Mouse (Mus musculus): ENCODE data around the gene Gm18596. TPM values are rescaled to one million over a fixed set of nuclear protein-coding genes. Genes with fewer than 3 reads are reported as not detected.
"Not testable (repeated sequence)": the region's sequence is repeated elsewhere in the genome, so short reads cannot be mapped to it uniquely, and the experiment has no call there.

The Gm18596 gene
- polyA plus RNA-seq (2017; shearing (Covaris generic)): not detected

DNA sequence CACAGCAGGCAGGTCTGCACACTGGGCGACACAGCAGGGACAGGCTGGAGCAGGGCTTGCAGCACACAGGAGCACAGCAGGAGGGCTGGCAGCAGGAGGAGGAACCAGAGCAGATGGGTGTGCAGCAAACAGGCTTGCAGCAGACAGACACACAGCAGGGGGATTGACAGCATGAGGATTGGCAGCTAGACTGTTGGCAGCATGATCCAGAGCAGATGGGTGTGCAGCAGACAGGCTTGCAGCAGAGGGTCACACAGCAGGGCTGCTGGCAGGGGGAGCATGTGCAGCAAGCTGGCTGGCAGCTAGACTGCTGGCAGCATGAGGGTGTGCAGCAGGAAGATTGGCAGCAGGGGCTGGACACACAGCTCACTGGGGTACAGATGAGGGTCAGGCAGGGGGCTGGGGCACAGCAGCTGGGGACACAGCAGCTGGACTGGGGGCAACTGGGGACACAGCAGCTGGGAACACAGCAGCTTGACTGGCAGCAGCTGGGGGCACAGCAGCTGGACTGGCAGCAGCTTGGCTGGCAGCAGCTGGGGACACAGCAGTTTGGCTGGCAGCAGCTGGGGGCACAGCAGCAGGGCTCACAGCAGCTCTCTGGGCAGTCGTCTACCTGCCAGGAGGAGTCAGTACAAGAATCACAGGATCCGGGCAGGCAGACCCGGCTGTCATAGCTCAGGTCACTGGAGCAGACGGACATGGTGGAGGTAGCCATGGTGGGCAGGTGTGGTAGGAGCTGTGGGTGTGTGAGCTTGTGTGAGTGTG, at the start of gene Gm18596:
TSS of gene Gm18596 (minus strand) at position 715 of the 765 bp plus-strand sequence.
- not testable (repeated sequence) for ATAC-seq

- no peak for ATAC-seq
Measured at GRCm38 (mm10) chr10:77788621-77789020, 46.2 kb upstream of the Gm18596 start.

GRCm38 (mm10) chr10:77787876-77788275, 45.4 kb upstream of the Gm18596 start, which contains the start of gene Gm7137:
TSS of gene Gm7137 (minus strand) at chr10:77788200.
- not testable (repeated sequence) for ATAC-seq

DNA sequence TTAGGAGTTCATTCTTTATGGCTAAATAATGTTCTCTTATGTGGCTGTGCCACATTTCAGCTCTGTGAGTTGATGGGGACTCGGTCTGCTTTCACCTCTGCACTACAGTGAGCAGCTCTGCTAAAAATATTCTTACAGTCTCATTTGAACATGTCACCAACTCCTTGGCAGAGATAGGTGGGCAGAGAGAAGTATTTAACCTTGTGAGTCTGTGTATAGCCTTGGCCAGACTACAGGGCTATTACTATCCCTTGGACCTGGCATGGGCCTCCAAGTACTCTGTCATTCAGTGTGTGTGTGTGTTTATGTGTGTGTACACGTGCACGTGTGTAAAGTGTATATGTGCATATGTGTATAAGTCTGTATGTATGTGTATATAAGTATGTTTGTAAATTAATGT, 41.0 kb upstream of the Gm18596 start:
- not testable (repeated sequence) for ATAC-seq

DNA sequence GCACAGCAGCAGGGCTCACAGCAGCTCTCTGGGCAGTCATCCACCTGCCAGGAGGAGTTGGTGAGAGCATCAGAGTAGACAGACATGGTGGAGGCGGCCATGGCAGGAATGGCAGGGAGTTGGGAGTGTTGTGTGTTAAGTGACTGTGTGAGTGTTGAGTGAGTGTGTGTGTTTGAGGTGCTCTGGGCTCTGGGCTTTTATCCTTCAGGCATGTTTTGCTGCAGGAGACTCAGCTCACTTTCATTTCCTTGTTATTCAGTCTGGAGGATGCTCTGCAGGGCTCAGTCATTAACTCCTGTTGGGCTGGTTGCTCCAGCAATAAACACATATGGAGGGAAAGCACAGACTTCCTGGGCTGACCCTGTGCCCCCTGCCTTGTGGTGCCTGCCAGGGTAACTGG, 40.0 kb upstream of the Gm18596 start, which contains the start of gene Gm3250:
TSS of gene Gm3250 (minus strand) at position 101 of the 400 bp plus-strand sequence.
- not testable (repeated sequence) for ATAC-seq

DNA sequence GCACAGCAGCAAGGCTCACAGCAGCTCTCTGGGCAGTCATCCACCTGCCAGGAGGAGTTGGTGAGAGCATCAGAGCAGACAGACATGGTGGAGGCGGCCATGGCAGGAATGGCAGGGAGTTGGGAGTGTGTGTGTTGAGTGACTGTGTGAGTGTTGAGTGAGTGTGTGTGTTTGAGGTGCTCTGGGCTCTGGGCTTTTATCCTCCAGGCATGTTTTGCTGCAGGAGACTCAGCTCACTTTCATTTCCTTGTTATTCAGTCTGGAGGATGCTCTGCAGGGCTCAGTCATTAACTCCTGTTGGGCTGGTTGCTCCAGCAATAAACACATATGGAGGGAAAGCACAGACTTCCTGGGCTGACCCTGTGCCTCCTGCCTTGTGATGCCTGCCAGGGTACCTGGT, 34.4 kb upstream of the Gm18596 start, which contains the start of gene Gm7138:
TSS of gene Gm7138 (minus strand) at position 101 of the 400 bp plus-strand sequence.
- ATAC-seq: not testable (repeated sequence)

DNA sequence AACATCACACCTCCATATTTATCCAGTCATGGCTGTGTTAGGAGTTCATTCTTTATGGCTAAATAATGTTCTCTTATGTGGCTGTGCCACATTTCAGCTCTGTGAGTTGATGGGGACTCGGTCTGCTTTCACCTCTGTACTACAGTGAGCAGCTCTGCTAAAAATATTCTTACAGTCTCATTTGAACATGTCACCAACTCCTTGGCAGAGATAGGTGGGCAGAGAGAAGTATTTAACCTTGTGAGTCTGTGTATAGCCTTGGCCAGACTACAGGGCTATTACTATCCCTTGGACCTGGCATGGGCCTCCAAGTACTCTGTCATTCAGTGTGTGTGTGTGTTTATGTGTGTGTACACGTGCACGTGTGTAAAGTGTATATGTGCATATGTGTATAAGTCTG, 29.7 kb upstream of the Gm18596 start:
- not testable (repeated sequence) for ATAC-seq

DNA sequence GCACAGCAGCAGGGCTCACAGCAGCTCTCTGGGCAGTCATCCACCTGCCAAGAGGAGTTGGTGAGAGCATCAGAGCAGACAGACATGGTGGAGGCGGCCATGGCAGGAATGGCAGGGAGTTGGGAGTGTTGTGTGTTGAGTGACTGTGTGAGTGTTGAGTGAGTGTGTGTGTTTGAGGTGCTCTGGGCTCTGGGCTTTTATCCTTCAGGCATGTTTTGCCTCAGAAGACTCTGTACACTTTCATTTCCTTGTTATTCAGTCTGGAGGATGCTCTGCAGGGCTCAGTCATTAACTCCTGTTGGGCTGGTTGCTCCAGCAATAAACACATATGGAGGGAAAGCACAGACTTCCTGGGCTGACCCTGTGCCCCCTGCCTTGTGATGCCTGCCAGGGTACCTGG, 28.8 kb upstream of the Gm18596 start, which contains the start of gene Gm3238:
TSS of gene Gm3238 (minus strand) at position 101 of the 400 bp plus-strand sequence.
- not testable (repeated sequence) for ATAC-seq

DNA sequence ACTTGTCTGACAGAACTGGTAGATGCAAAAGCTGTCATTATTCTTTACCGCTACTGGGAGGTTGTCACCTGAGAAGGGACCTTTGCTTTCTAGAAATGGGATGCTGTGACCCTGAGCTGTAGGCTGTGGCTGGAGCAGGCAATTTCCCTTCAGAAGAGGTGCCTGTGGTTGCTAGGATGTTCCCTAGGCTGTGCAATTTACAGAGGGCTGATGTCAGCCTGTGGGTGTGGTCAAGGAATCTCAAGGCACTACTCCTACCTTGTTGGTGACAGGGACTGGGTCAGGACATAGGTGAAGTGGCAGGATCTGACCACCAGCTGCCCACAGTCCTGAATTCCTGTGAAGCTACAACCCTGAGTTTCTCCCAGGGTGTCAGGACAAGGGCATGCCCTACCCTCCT, 27.3 kb upstream of the Gm18596 start:
- ATAC-seq: no peak

DNA sequence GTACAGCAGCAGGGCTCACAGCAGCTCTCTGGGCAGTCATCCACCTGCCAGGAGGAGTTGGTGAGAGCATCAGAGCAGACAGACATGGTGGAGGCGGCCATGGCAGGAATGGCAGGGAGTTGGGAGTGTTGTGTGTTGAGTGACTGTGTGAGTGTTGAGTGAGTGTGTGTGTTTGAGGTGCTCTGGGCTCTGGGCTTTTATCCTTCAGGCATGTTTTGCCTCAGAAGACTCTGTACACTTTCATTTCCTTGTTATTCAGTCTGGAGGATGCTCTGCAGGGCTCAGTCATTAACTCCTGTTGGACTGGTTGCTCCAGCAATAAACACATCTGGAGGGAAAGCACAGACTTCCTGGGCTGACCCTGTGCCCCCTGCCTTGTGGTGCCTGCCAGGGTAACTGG, 17.1 kb upstream of the Gm18596 start, which contains the start of gene Gm3233:
TSS of gene Gm3233 (minus strand) at position 101 of the 400 bp plus-strand sequence.
- not testable (repeated sequence) for ATAC-seq

- no peak for ATAC-seq
Measured at GRCm38 (mm10) chr10:77753448-77753847, 11.0 kb upstream of the Gm18596 start.

DNA sequence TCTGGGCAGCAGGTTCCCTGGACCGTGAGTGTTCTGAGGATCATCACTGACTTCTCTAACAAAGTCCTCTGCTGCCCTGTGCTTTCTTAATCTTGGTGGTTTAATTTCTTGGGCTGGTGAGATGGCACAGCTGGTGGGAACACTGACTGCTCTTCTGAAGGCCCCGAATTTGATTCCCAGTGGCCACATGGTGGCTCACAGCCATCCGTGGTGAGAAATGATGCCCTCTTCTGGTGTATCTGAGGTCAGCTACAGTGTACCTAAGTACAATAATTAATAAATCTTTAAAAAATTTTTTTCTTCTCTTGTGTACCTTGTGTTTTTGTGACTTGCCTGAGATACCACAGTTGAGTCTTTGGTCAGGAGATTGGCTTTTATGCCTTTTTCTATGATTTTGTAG, 9.9 kb upstream of the Gm18596 start:
- not testable (repeated sequence) for ATAC-seq

- not testable (repeated sequence) for ATAC-seq
Measured at GRCm38 (mm10) chr10:77751254-77751653, 8.8 kb upstream of the Gm18596 start, which contains the start of gene Gm9736. TSS of gene Gm9736 (minus strand) at chr10:77751354.

DNA sequence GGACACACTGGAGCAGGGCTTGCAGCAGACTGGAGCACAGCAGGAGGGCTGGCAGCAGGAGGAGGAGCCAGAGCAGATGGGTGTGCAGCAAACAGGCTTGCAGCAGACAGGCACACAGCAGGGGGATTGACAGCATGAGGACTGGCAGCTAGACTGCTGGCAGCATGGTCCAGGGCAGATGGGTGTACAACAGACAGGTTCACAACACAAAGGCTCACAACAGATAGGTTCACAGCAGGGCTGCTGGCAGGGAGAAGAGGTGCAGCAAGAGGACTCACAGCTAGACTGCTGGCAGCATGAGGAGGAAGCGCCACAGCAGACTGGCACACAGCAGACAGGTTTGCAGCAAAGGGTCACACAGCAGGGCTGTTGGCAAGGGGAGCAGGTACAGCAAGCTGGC, 8.2 kb upstream of the Gm18596 start:
- ATAC-seq: not testable (repeated sequence)

DNA sequence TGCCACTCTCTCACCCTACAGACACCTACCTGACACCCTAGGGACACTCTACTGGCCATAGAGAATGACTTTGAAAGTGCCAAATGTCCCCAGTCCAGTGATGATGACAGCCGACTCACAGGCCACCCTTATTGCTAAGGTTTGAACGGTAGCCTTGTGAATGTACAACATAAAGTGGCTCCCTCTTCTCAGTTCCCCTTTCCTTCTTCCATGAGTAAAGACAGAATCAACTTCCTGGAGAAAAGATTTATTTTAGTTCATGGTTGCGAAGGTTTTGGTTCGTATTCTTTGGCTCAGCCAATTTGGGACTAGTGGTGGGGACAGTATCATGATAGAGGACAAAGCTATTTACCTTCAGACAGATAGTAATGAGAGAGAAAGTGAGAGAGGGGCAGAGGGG, 3.5 kb downstream of the Gm18596 start:
- no peak for ATAC-seq

GRCm38 (mm10) chr10:77735928-77736327, 6.5 kb downstream of the Gm18596 start:
- no peak for ATAC-seq

DNA sequence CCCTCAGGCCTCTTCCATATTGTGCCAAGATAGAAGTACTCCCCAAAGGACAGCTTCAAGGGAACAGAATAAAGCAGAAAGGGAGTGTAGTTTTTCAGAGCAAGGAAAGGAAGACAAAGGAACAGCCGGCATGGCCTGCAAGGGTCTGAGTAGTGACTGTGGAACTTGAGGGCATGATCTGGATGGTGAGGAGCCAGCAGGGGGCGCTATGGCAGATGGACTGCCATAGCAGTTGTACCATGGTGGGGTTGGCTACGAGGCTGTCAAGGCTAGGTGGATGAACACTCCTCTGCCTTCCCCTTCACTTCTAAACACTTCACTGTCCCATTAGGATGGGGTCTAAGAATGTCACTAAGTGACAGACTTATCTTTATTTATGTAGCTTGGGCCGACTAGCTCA, 13.2 kb downstream of the Gm18596 start:
- ATAC-seq: no peak

DNA sequence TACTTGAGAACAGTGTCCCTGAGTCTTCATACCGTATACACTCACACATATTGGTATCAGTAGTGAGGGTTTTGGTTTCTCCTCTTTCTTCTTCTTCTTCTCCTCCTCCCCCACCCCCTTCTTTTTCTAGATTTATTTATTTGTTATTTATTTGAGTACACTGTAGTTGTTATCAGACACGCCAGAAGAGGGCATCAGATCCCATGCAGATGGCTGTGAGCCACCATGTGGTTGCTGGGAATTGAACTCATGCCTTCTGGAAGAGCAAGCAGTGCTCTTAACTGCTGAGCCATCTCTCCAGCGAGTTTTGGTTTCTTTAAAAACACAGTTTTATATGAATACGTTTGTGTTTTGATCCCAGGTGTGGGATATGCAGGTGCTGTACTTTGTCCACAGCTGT, 14.2 kb downstream of the Gm18596 start:
- no peak for ATAC-seq

- no peak for ATAC-seq
Measured at GRCm38 (mm10) chr10:77726186-77726585, 16.3 kb downstream of the Gm18596 start, which contains the start of gene Gm10100. TSS of gene Gm10100 (plus strand) at chr10:77726486.

DNA sequence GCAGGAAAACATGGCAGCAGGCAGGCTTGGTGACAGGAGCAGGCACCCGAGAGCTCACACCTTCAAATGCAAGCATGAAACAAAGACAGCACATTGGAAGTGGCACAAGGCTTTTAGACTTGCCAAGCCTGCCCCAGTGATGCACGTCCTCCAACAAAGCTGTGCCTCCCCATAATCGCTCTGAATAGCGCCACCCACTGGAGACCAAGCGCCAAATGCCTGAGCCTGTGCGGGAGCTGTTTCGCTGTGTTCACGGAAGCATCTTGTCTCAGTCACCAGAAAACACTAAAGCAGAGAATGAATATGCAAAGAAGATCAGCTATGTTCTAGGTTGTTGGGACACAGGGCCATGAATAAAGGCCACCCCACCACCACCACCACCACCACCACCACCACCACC, 17.6 kb downstream of the Gm18596 start:
- no peak for ATAC-seq

DNA sequence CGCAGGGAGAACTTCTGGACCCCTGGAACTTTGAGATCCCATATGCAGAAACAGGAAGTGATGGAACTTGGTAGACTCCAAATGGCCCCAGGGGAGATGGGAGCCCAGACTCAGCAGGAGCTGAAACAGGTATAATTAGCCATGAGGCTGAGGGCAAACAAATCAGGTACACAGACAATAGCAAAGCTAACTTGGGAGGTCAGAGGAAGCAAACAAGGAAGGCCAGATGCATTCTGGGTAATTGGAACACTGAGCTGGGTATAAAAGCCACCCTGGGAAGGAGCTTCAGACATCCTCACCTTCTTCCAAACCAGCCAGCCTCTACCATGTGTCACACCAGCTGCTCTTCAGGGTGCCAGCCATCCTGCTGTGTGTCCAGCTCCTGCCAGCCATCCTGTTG, 22.1 kb downstream of the Gm18596 start, which contains the start of gene Krtap12-1:
TSS of gene Krtap12-1 (plus strand) at position 301 of the 400 bp plus-strand sequence.
- ATAC-seq: not testable (repeated sequence)

DNA sequence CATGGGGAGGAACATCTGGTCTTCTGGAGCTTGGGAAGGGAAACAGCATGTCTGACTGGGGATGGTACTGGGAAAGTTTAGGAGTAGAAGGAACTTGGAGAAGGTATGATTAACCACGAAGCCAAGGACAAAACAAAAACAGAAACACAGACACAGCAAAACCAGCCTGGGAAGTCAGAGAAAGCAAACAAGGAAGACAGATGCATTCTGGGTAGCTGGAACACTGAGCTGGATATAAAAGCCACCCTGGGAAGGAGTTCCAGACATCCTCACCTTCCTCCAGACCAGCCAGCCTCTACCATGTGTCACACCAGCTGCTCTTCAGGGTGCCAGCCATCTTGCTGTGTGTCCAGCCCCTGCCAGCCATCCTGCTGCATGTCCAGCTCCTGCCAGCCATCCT, 26.9 kb downstream of the Gm18596 start, which contains the start of gene Gm10142:
TSS of gene Gm10142 (plus strand) at position 301 of the 400 bp plus-strand sequence.
- ATAC-seq: no peak

GRCm38 (mm10) chr10:77713734-77714133, 28.7 kb downstream of the Gm18596 start:
- ATAC-seq: no peak

- ATAC-seq: not testable (repeated sequence)
Measured at GRCm38 (mm10) chr10:77711157-77711556, 31.3 kb downstream of the Gm18596 start, which contains the start of gene Gm10024. TSS of gene Gm10024 (plus strand) at chr10:77711457.
